In genomic region chr1:186988281-186988682, GRCm38 (mm10) we compare ENCODE assay signal across 21 mouse cellular contexts. TPM values are rescaled to one million over a fixed set of nuclear protein-coding genes. Genes with fewer than 3 reads are reported as not detected.
DNase-seq lines count a peak whose midpoint lies in the region; ATAC-seq and TF ChIP-seq lines count a peak whose summit lies in the region.
"Had no signal": no experiment of that assay in that cellular context is flagged by ENCODE, and none has a peak within 500 bp of the region (broad histone marks: within the 10 kb centered on the region; RNA-seq: fewer than 3 reads in every experiment).

No protein-coding gene starts in this region.

- WGBS in cerebellum, adult 2 months: 24% methylated on average over 9 of the region's 9 CpGs
- WGBS in hindbrain, postnatal 0 days: 32% methylated on average over 9 of the region's 9 CpGs
- 35% methylated on average over 9 of the region's 9 CpGs for WGBS in hindbrain, embryonic 13.5 days
- 32% methylated on average over 9 of the region's 9 CpGs for WGBS in embryonic facial prominence, embryonic 14.5 days
- 8% methylated on average over 9 of the region's 9 CpGs for WGBS in midbrain, embryonic 14.5 days

- H3K36me3 ChIP-seq in hindbrain, postnatal 0 days (ENCODE audit: insufficient read depth, low read length): no peaks in the 10 kb centered on the region
- no peaks in the 10 kb centered on the region for H3K36me3 ChIP-seq in hindbrain, embryonic 13.5 days
- no peaks in the 10 kb centered on the region for H3K36me3 ChIP-seq in embryonic facial prominence, embryonic 14.5 days (ENCODE audit: control insufficient read depth, insufficient read depth, low read length)
- H3K36me3 ChIP-seq in midbrain, embryonic 14.5 days (ENCODE audit: control insufficient read depth, insufficient read depth, low read length): no peaks in the 10 kb centered on the region
- H3K36me3 ChIP-seq: limb, embryonic 13.5 days; liver, embryonic 15.5 days; neural tube, embryonic 13.5 days had no signal

- H3K4me2 ChIP-seq in hindbrain, postnatal 0 days (ENCODE audit: low read depth, low read length): no peak overlapping the region
- H3K4me2 ChIP-seq in hindbrain, embryonic 13.5 days: no peak overlapping the region
- H3K4me2 ChIP-seq in embryonic facial prominence, embryonic 14.5 days (ENCODE audit: low read depth, low read length): no peak overlapping the region
- peak overlapping the region; percentile 35 for H3K4me2 ChIP-seq in midbrain, embryonic 14.5 days (ENCODE audit: low read length)
- H3K4me2 ChIP-seq: heart, embryonic 11.5 days; limb, embryonic 13.5 days; liver, embryonic 15.5 days; neural tube, embryonic 13.5 days had no signal

- 0 out of 2 replicates have a peak, but pooled peaks cover 3% of the 10 kb centered on the region for H3K9me3 ChIP-seq in hindbrain, postnatal 0 days (ENCODE audit: low read length)
- H3K9me3 ChIP-seq in hindbrain, embryonic 13.5 days: no peaks in the 10 kb centered on the region
- H3K9me3 ChIP-seq in embryonic facial prominence, embryonic 14.5 days (ENCODE audit: control insufficient read depth, low read length): 0 out of 2 replicates have a peak, but pooled peaks cover 4% of the 10 kb centered on the region
- 0 out of 2 replicates have a peak, but pooled peaks cover 3% of the 10 kb centered on the region for H3K9me3 ChIP-seq in midbrain, embryonic 14.5 days (ENCODE audit: control insufficient read depth, low read length)
- H3K9me3 ChIP-seq: limb, embryonic 13.5 days; liver, embryonic 15.5 days; neural tube, embryonic 13.5 days had no signal

- H3K4me3 ChIP-seq in cerebellum, adult 2 months (replicated peaks; ENCODE audit: insufficient read depth, low read depth, low read length): no peak overlapping the region
- H3K4me3 ChIP-seq in hindbrain, postnatal 0 days (ENCODE audit: low read length): no peak overlapping the region
- H3K4me3 ChIP-seq in hindbrain, embryonic 13.5 days: no peak overlapping the region
- no peak overlapping the region for H3K4me3 ChIP-seq in embryonic facial prominence, embryonic 14.5 days (ENCODE audit: low read depth, low read length)
- no peak overlapping the region for H3K4me3 ChIP-seq in midbrain, embryonic 14.5 days (replicated peaks; ENCODE audit: low read depth, low read length)
- H3K4me3 ChIP-seq: left cerebral cortex, adult 2 months; limb, embryonic 13.5 days; liver, embryonic 15.5 days; neural tube, embryonic 13.5 days had no signal

- peak; percentile 27 to 32 for DNase-seq in cerebellum, postnatal 14 days
- no peak for DNase-seq in cerebellum, adult 2 months
- peak; percentile 38 for DNase-seq in hindbrain, postnatal 0 days (ENCODE audit: low spot score)
- peak; percentile 35 for DNase-seq in embryonic facial prominence, embryonic 14.5 days (ENCODE audit: low spot score)
- peak; percentile 63 for DNase-seq in midbrain, embryonic 14.5 days
- no peak for DNase-seq in thymus, postnatal 4 days
- no peak for DNase-seq in T-cell, adult 2 months (ENCODE audit: low spot score)
- DNase-seq: cerebellum, adult 11 months; gastrocnemius, postnatal 14 days; thymus, adult 2 months had no signal

- no peak for ATAC-seq in hindbrain, postnatal 0 days
- no peak for ATAC-seq in hindbrain, embryonic 13.5 days (ENCODE audit: low FRiP score)
- ATAC-seq in embryonic facial prominence, embryonic 14.5 days (ENCODE audit: low read depth): no peak
- no peak for ATAC-seq in midbrain, embryonic 14.5 days (ENCODE audit: low FRiP score, low TSS enrichment)

- H3K9ac ChIP-seq in hindbrain, postnatal 0 days (replicated peaks; ENCODE audit: low read length): no peak overlapping the region
- no peak overlapping the region for H3K9ac ChIP-seq in hindbrain, embryonic 13.5 days
- no peak overlapping the region for H3K9ac ChIP-seq in embryonic facial prominence, embryonic 14.5 days (ENCODE audit: low read depth, low read length)
- no peak overlapping the region for H3K9ac ChIP-seq in midbrain, embryonic 14.5 days (replicated peaks; ENCODE audit: low read length)
- H3K9ac ChIP-seq: limb, embryonic 13.5 days; liver, embryonic 15.5 days; neural tube, embryonic 13.5 days had no signal

- H3K4me1 ChIP-seq in cerebellum, adult 2 months (ENCODE audit: control insufficient read depth, insufficient read depth, low read length): no peaks in the 10 kb centered on the region
- no peaks in the 10 kb centered on the region; the same call in 1 of the 2 replicates for H3K4me1 ChIP-seq in hindbrain, postnatal 0 days (ENCODE audit: insufficient read depth, low read length)
- peaks cover 14% of the 10 kb centered on the region for H3K4me1 ChIP-seq in hindbrain, embryonic 13.5 days (replicated peaks)
- H3K4me1 ChIP-seq in embryonic facial prominence, embryonic 14.5 days (ENCODE audit: control insufficient read depth, insufficient read depth, low read length): no peaks in the 10 kb centered on the region
- peaks cover 10% of the 10 kb centered on the region; the same call in 1 of the 2 replicates for H3K4me1 ChIP-seq in midbrain, embryonic 14.5 days (ENCODE audit: control insufficient read depth, insufficient read depth, low read length)
- H3K4me1 ChIP-seq: liver, embryonic 15.5 days; neural tube, embryonic 13.5 days had no signal

- H3K27ac ChIP-seq in cerebellum, adult 2 months (ENCODE audit: insufficient read depth, low read length): no peak overlapping the region
- no peak overlapping the region for H3K27ac ChIP-seq in hindbrain, postnatal 0 days
- no peak overlapping the region for H3K27ac ChIP-seq in hindbrain, embryonic 13.5 days
- no peak overlapping the region for H3K27ac ChIP-seq in embryonic facial prominence, embryonic 14.5 days (replicated peaks; ENCODE audit: low read depth, low read length)
- H3K27ac ChIP-seq in midbrain, embryonic 14.5 days (replicated peaks; ENCODE audit: low read depth, low read length): no peak overlapping the region
- H3K27ac ChIP-seq: left cerebral cortex, adult 2 months; limb, embryonic 13.5 days; liver, embryonic 15.5 days; neural tube, embryonic 13.5 days had no signal

- TF ChIP-seq POLR2A in cerebellum, adult 2 months (IDR thresholded peaks at IDR 0.05; ENCODE audit: borderline replicate concordance, insufficient read depth, low read length): no peak

- H3K27me3 ChIP-seq in cerebellum, adult 2 months (ENCODE audit: control insufficient read depth, insufficient read depth, low read length): no peaks in the 10 kb centered on the region
- no peaks in the 10 kb centered on the region for H3K27me3 ChIP-seq in hindbrain, postnatal 0 days (ENCODE audit: insufficient read depth, low read length)
- H3K27me3 ChIP-seq in hindbrain, embryonic 13.5 days: peaks cover 3% of the 10 kb centered on the region; the same call in 1 of the 2 replicates
- no peaks in the 10 kb centered on the region for H3K27me3 ChIP-seq in embryonic facial prominence, embryonic 14.5 days (replicated peaks; ENCODE audit: control insufficient read depth, insufficient read depth, low read length)
- H3K27me3 ChIP-seq in midbrain, embryonic 14.5 days (ENCODE audit: control insufficient read depth, insufficient read depth, low read length): peaks cover 5% of the 10 kb centered on the region; the same call in 1 of the 2 replicates
- H3K27me3 ChIP-seq: CH12.LX; limb, embryonic 13.5 days; liver, embryonic 15.5 days had no signal

- no peak for TF ChIP-seq CTCF in cerebellum, adult 2 months (IDR thresholded peaks at IDR 0.05; ENCODE audit: borderline replicate concordance, insufficient read depth, low read depth, low read length)
- TF ChIP-seq CTCF in hindbrain, postnatal 0 days (IDR thresholded peaks at IDR 0.05; ENCODE audit: low read depth): no peak

RNA-seq across cellular contexts. Expression of gene D1Pas1, which starts 21.1 kb away (rescaled TPM):
- 0.08 TPM in 1 of 2 replicates, not detected in the other for polyA plus RNA-seq in cerebellum, adult 2 months (2012; rRNA removed)
- not detected in 2 replicates for total RNA-seq in hindbrain, postnatal 0 days (2014; rRNA removed)
- polyA plus RNA-seq in hindbrain, postnatal 0 days (2015; fragmentation: Nextera tagmentation; extraction: Ambion mirVana): 0.14 TPM in 1 of 2 replicates, not detected in the other
- polyA plus RNA-seq in hindbrain, embryonic 13.5 days (2015; fragmentation: Nextera tagmentation; extraction: Ambion mirVana): 0.21 and 0.23 TPM in 2 replicates
- polyA plus RNA-seq in embryonic facial prominence, embryonic 14.5 days (2014; fragmentation: Nextera tagmentation; extraction: Ambion mirVana): 0.20 TPM in 1 of 2 replicates, not detected in the other
- polyA plus RNA-seq in midbrain, embryonic 14.5 days (2014; fragmentation: Nextera tagmentation; extraction: Ambion mirVana): 0.12 TPM in 1 of 2 replicates, not detected in the other
- total RNA-seq: adrenal gland, postnatal 36 days; CH12.LX; gastrocnemius, postnatal 14 days; left cerebral cortex, adult 2 months had no signal
- polyA plus RNA-seq: cortical plate, adult 2 months; kidney, embryonic 14.5 days; liver, embryonic 15.5 days; stomach, embryonic 14.5 days; thymus, adult 2 months had no signal

Comparison
In these comparisons a context has a peak if more than half of its experiments do, and no peak if none do; other contexts are left out.
1. DNase-seq: peak in cerebellum, postnatal 14 days (2 of 2), hindbrain, postnatal 0 days (single experiment), embryonic facial prominence, embryonic 14.5 days (single experiment) and midbrain, embryonic 14.5 days (single experiment); none in cerebellum, adult 2 months (0 of 2), thymus, postnatal 4 days (single experiment) and T-cell, adult 2 months (single experiment).